Mouse (Mus musculus) brain, embryonic 18.5 days (tissue): ENCODE measurements at regions not wholly inside any gene's neighbourhood (a gene's known extent, or its start where the extent isn't known, plus 50 kb on each side); places are given as distances from the start of the nearest gene placed in this dataset.

Experiments used
- DNase-seq: peaks from one replicate; pipeline ENCODE4 v3.0.0-alpha.2; 2012; ENCODE audit warnings: low read depth, low spot score

DNA sequence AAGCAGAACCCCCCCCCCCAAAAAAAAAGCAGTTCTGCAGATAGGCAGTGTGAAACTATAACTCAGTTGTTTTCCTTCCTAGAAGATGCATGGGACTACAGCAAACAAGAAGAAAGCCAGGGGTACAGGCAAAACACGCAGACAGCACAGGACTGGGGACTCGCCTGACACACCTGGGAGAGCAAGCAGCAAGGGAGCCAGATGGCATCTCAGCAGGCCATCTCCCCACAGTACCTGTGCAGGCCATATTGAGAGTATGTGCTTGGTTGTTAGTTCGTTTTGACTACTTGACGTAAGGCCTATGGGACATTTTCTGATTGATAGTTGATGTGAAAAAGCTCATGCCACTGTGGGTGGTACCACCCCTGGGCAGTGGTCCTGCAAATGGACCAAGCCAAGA is 113.4 kb upstream of the Hes1 start:
- DNase-seq = no peak

DNA sequence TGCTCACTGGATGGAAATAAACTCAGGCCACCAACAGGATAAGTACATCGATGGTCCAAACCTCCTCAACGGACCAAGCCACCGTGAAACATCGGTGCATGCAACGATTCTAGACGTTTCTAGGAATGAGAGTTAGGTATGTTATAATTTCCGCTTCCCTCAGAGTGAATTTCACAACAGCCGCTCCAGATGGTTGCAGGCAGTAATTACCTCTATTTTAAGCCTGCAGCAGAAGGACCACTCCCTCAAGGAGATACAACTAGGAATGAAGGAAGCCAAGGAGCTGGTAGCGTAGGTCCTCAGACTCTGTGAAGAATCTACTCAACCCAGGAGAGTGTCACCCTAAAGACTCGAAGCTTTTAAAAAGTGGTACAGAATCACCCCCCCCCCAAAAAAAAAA is 109.5 kb upstream of the Hes1 start:
- no peak for DNase-seq

DNA sequence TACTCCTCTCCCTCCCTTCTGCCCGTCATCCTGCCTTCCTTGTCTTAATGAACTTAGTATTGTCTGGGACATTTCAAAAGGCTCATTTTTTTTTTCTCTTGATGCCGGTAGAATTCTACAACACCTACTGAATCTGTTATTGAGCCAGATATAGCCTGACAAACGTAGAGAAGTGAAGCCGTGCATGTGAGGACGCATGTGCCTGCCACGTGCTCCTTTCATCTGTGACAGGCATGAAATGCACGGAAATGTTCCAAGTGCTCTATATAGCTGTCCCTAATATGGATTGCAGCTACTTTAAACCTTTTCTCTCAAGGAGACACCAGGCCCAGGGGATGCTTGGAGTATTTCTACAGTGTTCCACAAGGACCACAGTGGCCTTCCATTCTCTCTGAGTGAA is 107.3 kb upstream of the Hes1 start:
- no peak for DNase-seq

DNA sequence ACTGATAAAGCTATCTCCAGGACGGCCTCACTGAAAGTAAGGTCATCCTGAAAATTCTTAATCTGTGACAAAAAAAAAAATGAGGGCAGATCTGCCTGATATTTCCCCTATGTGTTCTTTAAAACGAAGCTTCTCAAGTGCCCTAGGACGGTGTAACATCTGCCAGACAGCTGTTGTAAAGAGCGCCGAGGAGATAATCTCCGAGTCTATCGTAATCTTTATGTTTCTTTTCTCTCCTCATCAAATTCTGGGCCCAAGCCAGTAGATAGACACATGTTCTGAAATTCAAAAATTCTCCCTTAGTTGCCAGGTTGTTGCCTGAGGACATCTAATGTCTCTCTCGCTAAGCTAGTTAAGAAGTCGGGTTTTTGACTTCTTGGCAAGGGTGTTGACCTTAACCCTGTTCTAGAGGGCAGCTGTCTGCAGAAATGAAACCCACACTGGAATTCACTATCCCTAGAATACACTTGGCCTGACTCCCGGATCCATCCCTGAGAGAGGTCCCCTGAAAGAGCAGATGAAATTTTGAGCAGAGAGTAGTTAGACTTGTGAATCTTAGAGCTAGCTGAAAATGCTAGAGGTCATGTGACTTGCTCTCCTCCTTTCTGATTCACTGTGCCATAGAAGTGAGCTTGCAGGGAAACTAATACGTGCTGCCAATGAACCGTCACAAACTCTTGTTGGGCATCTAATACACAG is 104.1 kb upstream of the Hes1 start:
- no peak for DNase-seq

DNA sequence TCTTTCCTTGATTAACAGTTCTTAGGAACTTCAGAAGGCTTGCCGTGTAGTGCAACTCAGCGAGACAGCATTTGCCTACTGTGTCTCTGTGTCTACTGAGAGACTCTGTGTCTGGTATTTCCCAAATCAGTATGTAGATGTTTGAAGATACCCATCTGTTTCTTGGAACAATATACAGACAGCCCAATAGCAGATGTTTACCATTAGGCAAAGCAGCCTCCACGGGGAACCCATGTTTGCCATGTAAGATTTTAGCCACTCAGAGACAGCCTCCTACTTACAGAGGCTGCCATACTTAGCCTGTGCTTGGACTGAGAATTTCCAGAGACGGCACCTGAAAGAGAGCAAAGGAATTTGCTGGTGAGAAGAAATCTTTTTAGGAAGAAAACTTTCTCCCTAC is 100.9 kb upstream of the Hes1 start:
- no peak for DNase-seq

DNA sequence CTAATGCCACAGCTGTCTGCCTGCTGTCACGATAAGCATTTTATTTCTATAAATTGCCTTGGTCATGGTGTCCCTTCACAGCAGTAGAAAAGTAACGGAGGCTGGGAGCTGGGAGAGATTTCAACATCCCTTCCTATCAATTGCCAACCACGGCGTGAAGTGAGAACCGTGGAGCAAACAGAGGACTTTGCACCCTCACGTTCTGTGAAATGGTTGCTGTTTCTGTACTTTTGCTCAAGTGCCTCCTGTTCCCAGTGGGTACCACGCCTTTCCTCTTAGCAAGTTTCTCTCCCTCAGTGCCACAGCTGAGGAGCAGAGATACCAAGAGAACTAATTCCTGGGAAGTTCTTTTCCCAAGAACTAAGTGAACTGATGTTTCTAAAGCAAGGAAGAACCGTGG is 99.6 kb upstream of the Hes1 start:
- DNase-seq = no peak

DNA sequence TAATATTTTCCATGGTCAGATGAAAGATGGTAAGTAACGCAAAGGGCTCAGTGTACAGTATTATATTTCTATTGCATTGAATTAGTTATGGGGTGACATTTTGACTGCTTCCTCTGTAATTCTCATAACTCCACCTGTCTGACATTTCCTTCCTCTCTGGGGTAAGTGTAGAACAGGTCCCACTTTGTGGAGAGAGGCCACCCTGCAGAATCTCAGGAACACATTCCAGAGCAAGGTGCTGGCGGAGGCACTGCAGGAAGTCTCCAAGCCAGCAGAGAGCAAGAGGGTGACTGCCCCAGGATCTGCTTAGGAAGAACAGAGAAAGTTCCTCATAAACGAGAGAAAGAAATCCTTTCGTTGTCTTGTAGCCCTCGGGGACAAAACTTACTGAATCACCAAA is 95.4 kb upstream of the Hes1 start:
- no peak for DNase-seq

DNA sequence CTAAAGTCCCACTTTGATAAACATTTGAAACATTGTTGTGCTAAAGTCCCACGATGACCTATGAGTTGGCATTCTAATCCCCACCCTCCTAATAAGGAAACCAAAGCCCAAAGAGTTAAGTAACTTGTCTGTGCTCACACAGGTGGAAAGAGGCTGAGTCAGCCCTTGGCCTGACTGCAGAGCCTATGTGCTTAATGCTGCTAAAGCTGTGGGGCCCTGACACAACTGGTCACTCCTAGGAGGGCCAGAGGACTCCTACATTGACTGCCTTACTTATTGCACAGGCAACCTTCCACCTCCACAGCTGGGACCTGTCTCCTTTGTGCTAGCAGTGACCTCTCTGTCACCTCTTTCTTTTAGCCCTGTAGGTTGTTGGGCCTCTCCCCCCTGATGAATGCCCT is 91.4 kb upstream of the Hes1 start:
- DNase-seq = no peak

DNA sequence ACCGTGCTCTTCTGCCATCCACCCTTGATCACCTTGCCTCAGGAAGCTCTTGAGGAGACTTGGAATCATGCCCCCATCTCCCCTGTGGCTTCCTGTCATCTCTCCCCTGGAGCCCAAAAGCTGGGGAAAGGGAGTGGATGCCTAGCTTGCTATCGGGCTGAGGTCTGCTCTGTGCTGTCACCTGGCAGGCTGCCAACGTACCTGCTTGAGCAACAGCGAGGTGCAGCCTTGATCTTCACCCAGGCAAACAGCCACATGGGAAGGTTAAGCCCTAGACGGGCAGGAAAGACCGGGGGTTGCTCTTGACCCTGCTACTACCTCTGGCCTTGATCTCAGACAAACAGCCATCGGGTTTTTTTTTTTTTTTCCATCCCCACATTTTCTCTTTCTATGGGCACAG is 90.9 kb upstream of the Hes1 start:
- DNase-seq = no peak

DNA sequence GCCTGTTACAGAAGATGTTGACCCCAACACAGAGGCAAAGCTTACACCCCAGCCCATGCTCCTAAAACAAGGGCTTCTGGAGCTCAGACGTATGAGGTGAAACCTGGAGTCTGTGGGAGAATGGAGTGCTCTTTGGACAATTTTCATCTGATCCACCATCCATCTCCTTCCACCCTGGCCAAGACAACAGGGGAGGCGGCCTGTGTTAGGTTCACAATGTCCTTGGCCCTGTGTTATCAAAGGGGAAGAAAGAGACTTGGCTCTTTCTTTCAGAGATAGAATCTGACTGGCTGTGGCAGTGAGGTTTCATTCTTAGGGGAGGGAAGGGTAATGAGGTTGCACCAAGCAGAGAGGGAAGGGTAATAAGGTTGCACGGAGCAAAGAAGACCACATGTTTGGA is 88.4 kb upstream of the Hes1 start:
- no peak for DNase-seq

DNA sequence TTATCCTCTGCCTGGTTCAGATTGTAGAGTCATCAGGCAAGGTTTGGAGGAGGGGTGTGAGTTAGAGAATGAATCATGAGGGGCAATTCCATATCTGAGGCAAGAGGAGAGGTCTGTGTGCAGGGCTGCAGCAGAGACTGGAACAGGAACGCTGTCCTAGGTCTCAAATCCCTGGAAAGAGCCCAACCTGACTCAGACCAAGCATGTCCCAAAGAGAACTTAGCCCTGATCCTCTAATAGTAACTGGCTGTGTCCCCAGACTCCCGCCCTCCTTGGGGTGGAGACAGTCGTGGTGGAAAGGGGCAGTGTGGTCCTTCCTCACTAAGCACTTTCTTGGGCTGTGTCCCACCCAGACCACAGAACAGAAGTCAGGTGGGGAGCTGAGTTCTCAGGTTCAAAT is 87.2 kb upstream of the Hes1 start:
- DNase-seq = no peak

DNA sequence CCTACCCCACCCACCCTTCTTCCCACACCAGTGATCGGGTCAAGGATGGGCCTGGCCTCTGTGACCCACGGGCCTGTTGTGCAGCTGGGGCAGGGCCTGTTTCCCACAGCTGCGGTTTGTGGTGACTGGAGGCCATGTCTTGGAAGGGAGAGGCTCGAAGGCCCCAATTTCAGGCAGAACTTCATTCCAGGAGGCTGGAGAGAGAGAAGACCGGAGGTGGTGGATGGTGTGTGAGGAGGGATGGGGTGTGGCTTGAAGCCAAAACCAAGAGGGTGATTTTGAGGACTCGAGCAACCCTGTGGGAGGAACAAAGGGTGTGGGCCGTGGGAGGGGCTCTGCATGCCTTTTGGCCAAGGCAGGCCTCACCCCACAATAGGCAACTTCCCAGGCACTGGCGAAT is 86.5 kb upstream of the Hes1 start:
- DNase-seq = no peak

DNA sequence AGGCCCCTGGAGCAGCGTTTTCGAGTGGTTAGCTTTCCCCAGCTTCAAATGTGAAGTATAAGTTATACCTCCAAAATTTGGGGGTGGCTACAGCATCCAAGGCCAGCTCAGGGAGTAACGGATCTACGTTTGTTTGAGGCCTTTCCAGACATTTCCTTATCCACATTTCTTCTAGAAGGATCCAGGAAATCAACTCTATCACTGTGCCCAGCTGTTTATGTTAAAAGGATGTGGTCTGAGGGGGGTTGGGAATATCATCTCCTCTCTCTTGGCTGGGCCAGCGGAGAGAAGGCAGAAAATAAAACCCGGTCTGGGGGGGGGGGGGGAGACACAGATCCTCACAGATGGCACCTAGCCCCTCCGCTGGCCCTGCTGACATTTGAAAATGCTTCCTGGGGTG is 85.1 kb upstream of the Hes1 start:
- DNase-seq = no peak

DNA sequence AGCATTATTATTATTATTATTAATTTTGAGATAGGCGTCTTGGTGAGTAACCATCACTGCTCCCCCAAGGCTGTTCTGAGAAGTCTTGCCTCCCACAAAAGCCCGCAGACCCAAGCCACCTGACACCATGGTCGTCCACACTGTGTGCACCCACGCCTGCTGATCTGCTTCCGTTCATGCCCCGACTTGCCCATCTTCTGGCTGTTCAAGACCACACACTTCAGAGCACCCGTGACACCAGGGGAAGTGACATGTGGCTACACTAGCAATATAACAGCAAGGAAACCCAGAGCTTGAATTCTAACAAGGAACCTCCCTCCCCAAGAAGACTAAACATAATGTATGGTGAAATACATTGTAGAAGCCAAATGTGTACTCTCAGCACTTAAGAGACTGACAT is 82.6 kb upstream of the Hes1 start:
- no peak for DNase-seq

DNA sequence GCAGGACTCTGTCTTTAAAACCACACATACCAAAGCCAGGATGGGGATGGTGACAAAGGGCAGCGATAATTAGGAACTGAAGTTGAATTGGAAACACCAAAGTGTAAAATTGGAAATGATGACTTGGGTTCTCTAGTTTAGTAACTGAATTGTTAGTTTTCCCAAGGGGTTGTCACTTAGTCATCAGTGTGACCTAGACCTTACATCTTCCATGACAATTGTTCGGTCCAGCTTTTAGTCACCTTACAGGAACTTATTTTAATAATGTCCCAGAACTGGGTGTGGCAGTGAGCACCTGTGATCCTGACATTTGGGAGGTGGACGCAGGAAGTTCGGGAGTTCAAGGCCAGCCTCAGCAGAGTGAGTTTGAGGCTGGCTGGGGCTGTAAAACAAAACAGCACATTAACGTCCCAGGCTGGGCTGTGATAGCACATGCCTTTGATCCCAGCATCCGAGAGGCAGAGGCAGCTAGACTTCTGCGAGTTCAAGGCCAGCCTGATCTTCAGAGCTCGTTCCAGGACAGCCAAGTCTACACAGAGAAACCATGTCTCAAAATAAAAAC is 81.9 kb upstream of the Hes1 start:
- DNase-seq = no peak

DNA sequence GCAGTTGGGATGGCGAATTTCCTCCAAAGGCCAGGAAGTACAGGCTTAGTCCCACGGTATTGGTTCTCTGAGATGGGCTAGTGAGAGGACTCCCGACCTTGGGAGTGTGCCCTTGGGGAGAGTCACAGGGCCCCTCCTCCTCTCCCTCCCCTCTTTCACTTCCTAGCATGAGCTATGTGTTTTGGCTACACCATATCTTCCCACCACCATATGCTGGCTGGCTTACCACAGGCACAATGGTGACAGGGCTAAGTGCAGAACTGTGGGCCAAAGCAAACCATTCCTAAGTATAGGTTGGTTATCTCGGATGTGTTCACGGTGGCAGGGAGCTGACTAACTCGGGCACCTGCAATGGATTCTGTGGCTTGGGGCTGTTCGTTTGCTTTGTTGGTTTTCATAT is 81.0 kb upstream of the Hes1 start:
- no peak for DNase-seq

DNA sequence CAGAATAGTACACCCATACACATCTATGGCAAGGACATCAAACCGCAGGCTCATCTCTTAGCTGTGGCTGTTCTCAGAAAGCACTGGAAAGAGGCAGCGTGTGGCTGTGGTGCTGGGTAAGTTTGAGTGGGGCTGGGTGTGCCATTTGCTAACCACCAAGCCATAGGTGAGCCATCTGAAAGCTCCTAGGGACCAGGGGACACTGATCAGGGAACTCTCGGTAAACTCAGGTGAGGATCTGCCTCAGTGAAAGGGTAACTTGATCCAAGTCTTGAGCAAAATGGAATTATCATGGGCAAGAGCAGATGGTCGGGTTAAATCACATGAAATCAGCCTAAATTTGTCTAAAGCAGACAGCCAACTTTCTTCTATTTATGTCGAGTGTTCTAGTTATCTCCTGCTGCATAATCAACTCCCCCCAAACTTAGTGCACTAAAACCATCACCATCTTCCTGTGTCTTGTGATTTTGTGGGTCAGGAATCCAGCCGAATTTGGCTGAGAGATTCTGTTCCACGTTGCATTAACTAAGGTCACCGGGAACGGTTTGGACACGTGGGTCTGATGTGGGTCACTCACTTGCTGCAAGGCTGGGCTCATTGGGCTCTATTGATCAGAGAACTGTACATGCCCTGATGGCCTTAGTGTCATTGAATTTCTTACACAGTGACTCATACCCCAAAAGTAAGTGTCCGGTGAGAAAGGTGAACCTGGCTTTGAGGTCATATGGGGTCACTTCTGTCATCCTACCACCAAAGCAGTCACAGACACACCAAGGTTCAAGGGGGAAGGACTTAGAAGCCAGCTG is 78.9 kb upstream of the Hes1 start:
- DNase-seq = no peak

DNA sequence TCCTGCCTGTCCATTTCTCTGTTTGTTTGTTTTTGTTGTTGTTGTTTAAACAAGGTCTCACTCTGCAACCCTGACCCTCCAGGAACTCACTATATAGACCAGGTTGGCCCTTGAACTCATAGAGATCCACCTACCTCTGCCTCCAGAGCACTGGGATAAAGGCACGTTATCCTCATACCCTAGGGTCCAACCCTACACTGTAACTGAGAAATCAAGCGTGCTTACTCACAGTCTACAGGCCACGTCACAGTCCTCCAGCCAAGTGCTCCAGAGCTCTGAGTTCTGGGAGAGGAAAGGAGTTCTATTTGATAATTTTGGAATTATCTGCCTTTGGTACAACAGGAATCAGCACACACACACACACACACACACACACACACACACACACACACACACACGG is 76.6 kb upstream of the Hes1 start:
- no peak for DNase-seq

DNA sequence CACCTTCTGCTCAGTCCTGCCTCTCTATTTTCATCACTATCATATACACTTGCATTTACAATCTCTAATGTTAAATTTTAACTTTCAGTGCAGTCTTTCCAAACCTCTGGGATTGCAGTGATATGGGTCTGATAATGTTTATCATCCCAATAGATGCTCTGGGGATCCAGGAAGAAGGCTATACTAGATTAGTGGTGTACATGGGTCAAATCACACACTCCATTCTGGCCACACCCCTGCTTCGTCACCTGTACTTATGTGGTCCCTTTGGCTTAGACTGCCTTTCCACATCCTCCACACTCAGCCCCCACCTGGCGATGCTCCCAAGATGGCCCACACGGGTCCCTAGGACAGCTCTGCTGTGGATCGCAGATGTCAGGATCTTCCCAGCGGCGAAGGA is 76.2 kb upstream of the Hes1 start:
- no peak for DNase-seq

DNA sequence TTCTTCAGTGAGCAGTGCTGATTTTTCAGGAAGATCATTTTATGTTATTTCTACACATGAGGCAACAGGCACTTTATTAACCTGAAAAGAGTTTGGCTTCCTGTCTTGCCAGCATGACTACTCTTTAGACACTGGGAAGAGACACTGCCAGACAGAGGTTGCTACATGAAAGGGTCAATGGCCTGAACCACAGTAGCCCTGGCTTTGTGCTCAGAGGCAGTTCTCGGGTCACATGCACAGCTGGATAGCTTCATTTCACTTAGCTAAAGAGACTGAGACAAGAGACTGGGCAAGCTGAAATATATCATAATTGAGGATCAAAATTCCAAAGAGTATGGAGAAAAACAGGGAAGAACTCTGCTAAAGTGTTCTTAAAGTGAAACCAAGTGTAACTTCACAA is 74.9 kb upstream of the Hes1 start:
- no peak for DNase-seq

DNA sequence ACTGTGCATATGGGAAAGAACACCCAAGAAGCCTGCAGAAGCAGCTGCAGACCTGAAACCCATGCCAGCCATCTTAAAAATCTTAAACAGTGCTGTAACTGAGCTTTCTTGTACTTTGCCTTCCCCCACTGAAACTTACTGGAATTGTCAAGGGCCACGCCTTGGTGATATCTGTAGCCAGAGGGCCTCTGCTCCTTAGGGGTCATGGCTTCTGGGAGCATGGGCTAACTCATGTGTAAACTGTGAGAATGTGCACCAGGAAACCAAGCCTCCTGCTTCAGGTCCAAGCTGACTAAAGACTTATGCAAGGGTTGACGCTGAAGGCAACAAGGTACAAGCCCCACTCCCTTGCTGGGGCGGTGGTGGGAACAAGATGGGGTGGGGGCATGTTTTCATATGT is 73.8 kb upstream of the Hes1 start:
- DNase-seq = no peak

DNA sequence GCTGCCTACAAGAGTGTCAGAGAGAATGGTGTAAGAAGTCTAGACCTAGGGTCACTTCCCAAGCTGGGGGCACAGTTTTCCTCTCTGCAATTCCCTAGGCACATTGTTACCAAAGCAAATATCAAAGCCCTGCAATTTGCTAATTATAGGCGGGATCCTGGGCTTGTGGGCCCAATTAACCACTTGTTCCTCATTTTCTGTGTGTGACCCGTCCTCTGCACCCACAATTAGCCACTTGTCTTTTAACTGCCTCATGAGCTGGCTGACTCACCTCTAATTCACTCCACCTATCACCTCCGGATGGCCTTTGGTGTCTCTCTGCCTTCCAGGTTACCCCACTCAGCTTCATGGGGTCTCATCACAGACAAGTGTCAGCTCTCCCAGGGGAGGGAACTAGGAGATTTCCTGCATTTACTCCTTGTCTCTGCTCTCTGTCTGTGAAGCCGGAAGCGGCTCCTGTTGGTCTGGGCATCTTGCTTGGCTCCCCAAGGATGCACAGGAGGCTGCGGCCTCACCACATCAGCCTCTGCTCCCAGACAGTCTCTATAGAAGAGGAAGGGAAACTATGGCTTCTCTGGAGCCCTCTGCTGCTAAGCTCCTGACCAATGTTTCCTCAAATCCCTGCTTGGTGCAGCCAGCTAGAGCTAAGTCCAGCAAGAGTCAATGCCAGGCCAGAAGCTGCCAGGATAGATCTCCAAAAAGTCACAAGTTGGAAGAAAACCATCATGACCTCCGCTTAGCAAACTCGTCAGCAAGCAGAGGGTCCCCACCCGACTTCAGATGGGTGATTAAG is 73.2 kb upstream of the Hes1 start:
- no peak for DNase-seq
